Mouse (Mus musculus): ENCODE data around the gene Esp23. TPM values are rescaled to one million over a fixed set of nuclear protein-coding genes. Genes with fewer than 3 reads are reported as not detected.

Esp23 gene
- not detected for polyA plus RNA-seq (2014; fragmentation: Illumina TruSeq; extraction: RNeasy Lipid Tissue Mini Kit (QIAGEN cat#74804))

DNA sequence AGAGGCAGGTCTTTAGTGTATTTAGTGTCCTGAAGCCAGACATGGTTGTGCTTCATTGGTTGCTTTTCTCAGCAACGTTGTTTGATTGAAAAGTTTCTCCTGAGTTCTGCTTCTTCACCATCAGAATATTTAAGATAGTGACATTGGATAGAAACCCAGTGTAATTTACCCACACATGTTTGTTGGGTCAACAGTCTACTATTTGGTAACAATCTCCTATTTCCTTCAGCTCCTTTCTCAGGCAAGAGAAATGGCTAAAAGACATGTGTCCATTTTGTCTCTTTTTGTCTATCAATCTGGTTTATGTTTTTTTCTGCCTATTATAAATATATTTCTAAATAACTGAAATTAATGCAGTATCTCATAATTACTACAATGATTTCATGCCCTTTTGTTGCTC lies at the start of gene Esp23:
Gene Esp23 (minus strand): TSS at position 101 of the 400 bp plus-strand sequence.

DNA sequence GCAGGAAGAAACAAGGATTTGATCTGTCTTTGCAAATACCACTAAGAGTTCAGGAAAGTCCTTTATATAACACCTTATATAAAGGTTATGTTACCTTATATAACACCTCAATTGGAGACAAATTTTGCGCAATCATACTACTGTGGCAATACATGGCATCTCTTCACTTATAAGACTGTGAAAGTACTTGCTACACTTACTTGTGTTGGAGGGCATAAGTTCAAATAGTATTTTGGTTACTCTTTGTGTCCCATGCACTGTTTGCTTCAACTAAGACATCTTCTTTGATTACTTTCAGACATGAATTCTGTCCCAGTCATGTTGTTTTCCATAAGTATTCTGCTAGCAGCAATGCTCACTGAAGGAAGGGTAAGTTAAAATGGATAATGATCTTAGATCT lies 18.2 kb upstream of the Esp23 start, which contains the start of gene Esp22:
Gene Esp22 (plus strand): TSS at position 301 of the 400 bp plus-strand sequence.

DNA sequence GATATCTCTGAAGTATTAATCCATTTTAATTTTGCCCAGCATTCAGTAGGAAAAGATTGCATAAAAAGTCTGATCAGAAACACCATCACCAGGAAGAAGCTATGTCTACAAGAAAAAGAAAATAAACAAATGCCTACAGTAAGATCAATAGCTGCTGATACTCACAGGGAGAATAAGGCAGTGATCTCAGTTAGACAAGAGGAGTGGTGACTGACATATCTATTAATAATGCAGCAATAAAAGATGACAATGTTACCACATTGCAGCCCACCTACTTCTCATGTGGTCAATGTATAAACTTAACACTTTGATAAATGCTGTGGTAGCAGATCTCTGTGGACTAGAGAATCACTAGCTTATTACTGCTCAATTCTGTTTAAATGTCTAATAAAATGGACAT lies 33.6 kb downstream of the Esp23 start, which contains the start of gene Gm21903:
Gene Gm21903 (minus strand): TSS at position 101 of the 400 bp plus-strand sequence.

DNA sequence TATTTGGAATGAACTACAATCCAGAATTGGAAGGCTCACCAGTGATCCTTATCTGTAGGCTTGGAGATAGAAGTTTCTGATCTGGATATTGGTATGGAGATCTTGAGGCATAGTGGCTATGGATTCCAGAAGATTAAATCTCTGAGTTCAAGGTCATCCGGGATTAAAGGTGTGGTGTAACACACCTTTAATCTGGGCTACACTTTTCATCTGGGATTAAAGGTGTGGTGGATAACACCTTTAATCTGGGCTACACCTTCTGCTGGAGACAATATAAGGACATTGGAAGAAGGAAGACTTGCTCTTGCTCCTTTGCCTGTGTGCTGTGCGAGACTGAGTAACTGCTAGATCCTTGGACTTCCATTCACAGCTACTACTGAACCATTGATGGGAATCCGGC lies 40.4 kb downstream of the Esp23 start, which contains the start of gene Esp24:
Gene Esp24 (plus strand): TSS at position 301 of the 400 bp plus-strand sequence.

Other genes starting within 250 kb of the Esp23 start
- gene Esp24, start 40.3 kb downstream of the Esp23 start, polyA plus RNA-seq (2014; fragmentation: Illumina TruSeq; extraction: RNeasy Lipid Tissue Mini Kit (QIAGEN cat#74804)), result not detected
- not detected for gene Gm21903, start 33.7 kb downstream of the Esp23 start, polyA plus RNA-seq (2014; fragmentation: Illumina TruSeq; extraction: RNeasy Lipid Tissue Mini Kit (QIAGEN cat#74804))
- not detected for gene Esp22, start 18.3 kb upstream of the Esp23 start, polyA plus RNA-seq (2014; fragmentation: Illumina TruSeq; extraction: RNeasy Lipid Tissue Mini Kit (QIAGEN cat#74804))